Mouse (Mus musculus) neural tube, embryonic 11.5 days (tissue): Measurements from ENCODE around the gene Clstn2. TPM values are rescaled to one million over a fixed set of nuclear protein-coding genes. Genes with fewer than 3 reads are reported as not detected.

Source experiments
- ATAC-seq: fragments of 200-750 bp; cut with Nextera tagmentation; 2 replicates; pipeline ENCODE4 v1.8.0; 2017; ENCODE audit warnings: moderate number of reproducible peaks, mild to moderate bottlenecking, moderate TSS enrichment, moderate library complexity; ENCODE audit not compliant: insufficient read depth, low FRiP score, low TSS enrichment
- DNase-seq: peaks from one replicate; pipeline ENCODE4 v3.0.0-alpha.2; 2015; ENCODE audit warnings: low spot score
- H3K27ac ChIP-seq: fragments of 300-500 bp; sonication (generic); 2 replicates; pipeline ENCODE4 v1.5.1; 2014; ENCODE audit warnings: low read depth, mild to moderate bottlenecking, low read length
- H3K27me3 ChIP-seq: fragments of 300-500 bp; sonication (generic); 2 replicates; pipeline ENCODE4 v1.6.1; 2014; ENCODE audit warnings: mild to moderate bottlenecking, low read length, mixed read lengths; ENCODE audit not compliant: control insufficient read depth, insufficient read depth
- H3K36me3 ChIP-seq: fragments of 300-500 bp; sonication (generic); 2 replicates; pipeline ENCODE4 v1.6.1; 2014; ENCODE audit warnings: mild to moderate bottlenecking, low read length, moderate library complexity, mixed read lengths; ENCODE audit not compliant: control insufficient read depth, insufficient read depth
- H3K4me1 ChIP-seq: fragments of 300-500 bp; sonication (generic); 2 replicates; pipeline ENCODE4 v1.6.1; 2014; ENCODE audit warnings: low read length, mixed read lengths; ENCODE audit not compliant: control insufficient read depth, insufficient read depth
- H3K4me2 ChIP-seq: fragments of 300-500 bp; sonication (generic); 2 replicates; pipeline ENCODE4 v1.6.1; 2014; ENCODE audit warnings: low read depth, mild to moderate bottlenecking, moderate library complexity
- H3K4me3 ChIP-seq: fragments of 300-500 bp; sonication (generic); 2 replicates; pipeline ENCODE4 v1.5.1; 2014; ENCODE audit warnings: low read depth, low read length
- H3K9ac ChIP-seq: fragments of 300-500 bp; sonication (generic); 2 replicates; pipeline ENCODE4 v1.6.1; 2014; ENCODE audit warnings: mild to moderate bottlenecking, low read length
- H3K9me3 ChIP-seq: fragments of 300-500 bp; sonication (generic); 2 replicates; pipeline ENCODE4 v1.6.1; 2016; ENCODE audit warnings: low read length; ENCODE audit not compliant: control insufficient read depth
- WGBS: fragments of 180-500 bp; shearing (Covaris S2); extraction: QIAGEN DNeasy Blood & Tissue Kit; methylation state at CpG from one replicate; pipeline ENCODE4 v1.1.7; 2014; 5-methylcytosine and 5-hydroxymethylcytosine counted together
- polyA plus RNA-seq: library from polyadenylated mRNA; unstranded; fragments of >200 nt; fragmentation: Nextera tagmentation; extraction: Ambion mirVana; gene quantifications from 2 replicates; pipeline ENCODE4 v1.2.1, GENCODE M21; 2014

The Clstn2 gene
- polyA plus RNA-seq, 1 experiment from 2014 or later, result 10.0 TPM

DNA sequence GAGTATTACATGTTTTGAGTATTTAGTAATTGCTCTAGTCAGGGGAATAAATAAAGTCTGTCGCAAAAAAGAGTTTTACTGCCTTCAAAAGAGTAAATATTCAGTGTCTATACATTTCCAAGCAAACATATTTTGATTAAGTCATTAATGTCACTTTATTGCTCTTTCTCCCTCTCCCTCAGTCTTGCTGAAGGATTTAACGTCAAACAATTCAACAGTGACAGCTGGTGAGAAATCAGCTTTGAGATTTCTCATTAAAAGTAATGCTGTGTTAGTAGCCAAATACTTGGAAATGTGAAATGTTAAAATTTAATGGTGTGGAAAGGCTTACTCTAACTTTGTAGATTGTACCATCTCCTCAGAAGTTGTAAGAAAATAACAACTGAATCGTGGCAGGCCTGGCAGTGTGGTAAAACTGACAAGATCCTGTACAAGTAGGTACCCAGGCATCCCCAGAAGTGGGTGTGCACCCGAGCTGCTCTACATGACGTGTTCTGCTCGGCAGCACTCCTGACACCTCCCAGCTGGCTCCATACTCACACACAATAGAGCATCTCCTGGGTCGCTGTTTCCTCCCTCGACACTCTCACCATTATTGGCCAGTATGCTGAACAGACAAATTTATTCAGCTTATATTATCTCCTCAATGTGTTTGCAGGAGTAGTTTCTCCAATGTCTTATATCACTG, 165.8 kb downstream of the Clstn2 start:
- no peak overlapping the region for H3K4me3 ChIP-seq
- no peak for DNase-seq
- no peak overlapping the region for H3K27ac ChIP-seq
- no peaks in the 10 kb centered on the region for H3K9me3 ChIP-seq
- H3K4me1 ChIP-seq, result no peaks in the 10 kb centered on the region
- ATAC-seq, result no peak
- no peaks in the 10 kb centered on the region for H3K27me3 ChIP-seq
- no peak overlapping the region for H3K4me2 ChIP-seq
- H3K9ac ChIP-seq, result no peak overlapping the region
- H3K36me3 ChIP-seq, result no peaks in the 10 kb centered on the region
- WGBS, result 69% methylated on average over 8 of the region's 8 CpGs

- no peaks in the 10 kb centered on the region for H3K36me3 ChIP-seq
- ATAC-seq (no peak), DNase-seq (no peak)
- H3K4me2 ChIP-seq, result no peak overlapping the region
- no peak overlapping the region for H3K4me3 ChIP-seq
- no peaks in the 10 kb centered on the region for H3K4me1 ChIP-seq
- no peak overlapping the region for H3K27ac ChIP-seq
- no peaks in the 10 kb centered on the region for H3K27me3 ChIP-seq
- no peaks in the 10 kb centered on the region for H3K9me3 ChIP-seq
- H3K9ac ChIP-seq, result no peak overlapping the region
These were observed 180.1 kb downstream of the Clstn2 start for GRCm38 (mm10) chr9:97852859-97853258.

- no peak for ATAC-seq
- 89% methylated on average over 12 of the region's 12 CpGs for WGBS
- DNase-seq, result no peak
These were observed 184.8 kb downstream of the Clstn2 start for GRCm38 (mm10) chr9:97847873-97848838.

GRCm38 (mm10) chr9:97842054-97842453, 190.9 kb downstream of the Clstn2 start:
- no peak for ATAC-seq
- Histone ChIP-seq H3K9ac (no peak overlapping the region), H3K27ac (no peak overlapping the region), H3K4me1 (no peaks in the 10 kb centered on the region), H3K9me3 (no peaks in the 10 kb centered on the region), H3K4me3 (no peak overlapping the region), H3K36me3 (no peaks in the 10 kb centered on the region), H3K27me3 (no peaks in the 10 kb centered on the region), H3K4me2 (no peak overlapping the region)
- DNase-seq, result no peak
- WGBS, result 85% methylated on average over 7 of the region's 7 CpGs

More at GRCm38 (mm10) chr9:97847873-97848838, 184.8 kb downstream of the Clstn2 start:
- Histone ChIP-seq H3K27ac (no peak overlapping the region), H3K4me3 (no peak overlapping the region), H3K4me2 (no peak overlapping the region), H3K36me3 (no peaks in the 10 kb centered on the region), H3K9ac (no peak overlapping the region), H3K9me3 (no peaks in the 10 kb centered on the region), H3K27me3 (no peaks in the 10 kb centered on the region), H3K4me1 (no peaks in the 10 kb centered on the region)

DNA sequence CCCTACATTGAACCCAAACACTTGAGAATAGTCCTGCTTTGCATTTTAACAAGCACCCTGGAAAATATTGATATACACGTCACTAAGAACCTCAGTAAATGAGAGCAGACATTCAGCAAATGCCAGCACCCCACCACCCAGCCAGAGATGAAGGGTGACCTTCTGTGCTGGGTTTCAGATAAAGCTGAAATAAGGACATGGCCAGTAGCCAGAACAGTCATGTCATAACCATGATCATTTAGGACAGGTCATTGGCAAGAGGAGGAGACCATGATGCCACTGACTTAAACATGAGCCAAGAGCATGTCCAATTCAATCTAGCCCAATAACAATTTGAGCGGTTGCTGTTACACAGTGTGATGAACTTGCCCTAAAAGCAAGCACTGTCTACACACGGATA, 201.8 kb downstream of the Clstn2 start:
- Histone ChIP-seq H3K9ac (no peak overlapping the region), H3K36me3 (no peaks in the 10 kb centered on the region), H3K4me2 (no peak overlapping the region), H3K9me3 (no peaks in the 10 kb centered on the region), H3K27ac (no peak overlapping the region), H3K4me3 (no peak overlapping the region), H3K27me3 (no peaks in the 10 kb centered on the region), H3K4me1 (no peaks in the 10 kb centered on the region)
- ATAC-seq (no peak), DNase-seq (no peak)
- WGBS, result 94% methylated on average over 3 of the region's 3 CpGs

- Histone ChIP-seq H3K9me3 (no peaks in the 10 kb centered on the region), H3K4me3 (no peak overlapping the region), H3K4me2 (no peak overlapping the region), H3K4me1 (no peaks in the 10 kb centered on the region), H3K27ac (no peak overlapping the region), H3K27me3 (no peaks in the 10 kb centered on the region), H3K9ac (no peak overlapping the region), H3K36me3 (no peaks in the 10 kb centered on the region)
- no peak for ATAC-seq
- DNase-seq, result no peak
- 77% methylated on average over 2 of the region's 2 CpGs for WGBS
These were observed 203.1 kb downstream of the Clstn2 start for GRCm38 (mm10) chr9:97829919-97830318.

DNA sequence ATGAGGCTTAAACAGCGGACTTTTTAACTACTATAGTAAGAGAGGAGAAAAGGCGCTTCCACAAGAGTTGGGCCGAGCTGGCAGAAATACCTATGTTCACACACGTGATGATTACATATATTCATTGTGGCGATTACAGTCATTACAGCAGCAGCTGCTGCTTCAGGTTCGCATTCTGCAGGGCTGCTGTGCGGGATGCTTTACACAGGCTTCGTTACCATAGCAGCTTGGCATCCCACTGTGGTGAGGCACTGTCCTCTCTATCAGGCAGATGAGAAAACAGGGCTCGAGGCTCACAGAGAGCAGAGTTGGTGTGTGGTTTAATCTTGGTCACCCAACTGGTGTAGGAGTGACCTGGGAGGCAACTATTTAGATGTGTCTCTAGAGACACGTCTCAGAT, 205.3 kb downstream of the Clstn2 start:
- no peaks in the 10 kb centered on the region for H3K36me3 ChIP-seq
- ATAC-seq (no peak), DNase-seq (no peak)
- no peaks in the 10 kb centered on the region for H3K27me3 ChIP-seq
- H3K4me3 ChIP-seq, result no peak overlapping the region
- WGBS, result 68% methylated on average over 10 of the region's 10 CpGs
- H3K4me2 ChIP-seq, result no peak overlapping the region
- no peak overlapping the region for H3K9ac ChIP-seq
- H3K9me3 ChIP-seq, result no peaks in the 10 kb centered on the region
- no peaks in the 10 kb centered on the region for H3K4me1 ChIP-seq
- H3K27ac ChIP-seq, result no peak overlapping the region

GRCm38 (mm10) chr9:97826077-97826947, 206.7 kb downstream of the Clstn2 start:
- Histone ChIP-seq H3K9me3 (no peaks in the 10 kb centered on the region), H3K36me3 (no peaks in the 10 kb centered on the region), H3K4me2 (no peak overlapping the region), H3K4me1 (no peaks in the 10 kb centered on the region), H3K4me3 (no peak overlapping the region), H3K9ac (no peak overlapping the region), H3K27ac (no peak overlapping the region), H3K27me3 (no peaks in the 10 kb centered on the region)
- WGBS, result 89% methylated on average over 16 of the region's 16 CpGs
- no peak for ATAC-seq
- no peak for DNase-seq
